Mouse (Mus musculus) adrenal gland, postnatal 14 days (tissue): ENCODE measurements around the gene Hist1h4i. TPM values are rescaled to one million over a fixed set of nuclear protein-coding genes. Genes with fewer than 3 reads are reported as not detected.

Experiments used
- DNase-seq: peaks from one replicate; pipeline ENCODE4 v3.0.0; 2021; ENCODE audit warnings: mixed read lengths
- total RNA-seq: library from RNA; stranded (reverse); gene quantifications from 2 replicates; pipeline ENCODE4 v1.2.3, GENCODE M21; 2021

The Hist1h4i gene
- total RNA-seq, 1 experiment from 2014 or later, result 144 TPM

- no peak for DNase-seq
These were observed 32.5 kb downstream of the Hist1h4i start for GRCm38 (mm10) chr13:22008707-22009106.

- no peak for DNase-seq
These were observed 33.3 kb downstream of the Hist1h4i start for GRCm38 (mm10) chr13:22007872-22008271.

GRCm38 (mm10) chr13:22007121-22007510, 34.0 kb downstream of the Hist1h4i start:
- DNase-seq, result no peak

- peak; percentile 64 for DNase-seq
These were observed 34.6 kb downstream of the Hist1h4i start for GRCm38 (mm10) chr13:22006334-22007120.

GRCm38 (mm10) chr13:22005605-22006333, 35.4 kb downstream of the Hist1h4i start:
- peak; percentile 48 for DNase-seq

- DNase-seq, result no peak
These were observed 39.3 kb downstream of the Hist1h4i start for GRCm38 (mm10) chr13:22001823-22002222.

- no peak for DNase-seq
These were observed 39.8 kb downstream of the Hist1h4i start for GRCm38 (mm10) chr13:22001346-22001745.

- DNase-seq, result no peak
These were observed 42.0 kb downstream of the Hist1h4i start for GRCm38 (mm10) chr13:21999147-21999546.

- DNase-seq, result no peak
These were observed 42.8 kb downstream of the Hist1h4i start for GRCm38 (mm10) chr13:21998412-21998811.

- DNase-seq, result no peak
These were observed 43.3 kb downstream of the Hist1h4i start for GRCm38 (mm10) chr13:21997821-21998220.

- no peak for DNase-seq
These were observed 43.9 kb downstream of the Hist1h4i start for GRCm38 (mm10) chr13:21997201-21997820.

- DNase-seq, result no peak
These were observed 44.3 kb downstream of the Hist1h4i start for GRCm38 (mm10) chr13:21996840-21997185.

GRCm38 (mm10) chr13:21996101-21996839, 44.9 kb downstream of the Hist1h4i start:
- DNase-seq, result no peak

- peak; percentile 49 for DNase-seq
These were observed 45.7 kb downstream of the Hist1h4i start for GRCm38 (mm10) chr13:21995331-21995914.

- no peak for DNase-seq
These were observed 46.3 kb downstream of the Hist1h4i start for GRCm38 (mm10) chr13:21994896-21995295.

- DNase-seq, result peak; percentile 37
These were observed 47.0 kb downstream of the Hist1h4i start for GRCm38 (mm10) chr13:21993957-21994738.

- no peak for DNase-seq
These were observed 48.6 kb downstream of the Hist1h4i start for GRCm38 (mm10) chr13:21992550-21992949.
